Mouse (Mus musculus): ENCODE measurements around the gene Mcemp1.

DNA sequence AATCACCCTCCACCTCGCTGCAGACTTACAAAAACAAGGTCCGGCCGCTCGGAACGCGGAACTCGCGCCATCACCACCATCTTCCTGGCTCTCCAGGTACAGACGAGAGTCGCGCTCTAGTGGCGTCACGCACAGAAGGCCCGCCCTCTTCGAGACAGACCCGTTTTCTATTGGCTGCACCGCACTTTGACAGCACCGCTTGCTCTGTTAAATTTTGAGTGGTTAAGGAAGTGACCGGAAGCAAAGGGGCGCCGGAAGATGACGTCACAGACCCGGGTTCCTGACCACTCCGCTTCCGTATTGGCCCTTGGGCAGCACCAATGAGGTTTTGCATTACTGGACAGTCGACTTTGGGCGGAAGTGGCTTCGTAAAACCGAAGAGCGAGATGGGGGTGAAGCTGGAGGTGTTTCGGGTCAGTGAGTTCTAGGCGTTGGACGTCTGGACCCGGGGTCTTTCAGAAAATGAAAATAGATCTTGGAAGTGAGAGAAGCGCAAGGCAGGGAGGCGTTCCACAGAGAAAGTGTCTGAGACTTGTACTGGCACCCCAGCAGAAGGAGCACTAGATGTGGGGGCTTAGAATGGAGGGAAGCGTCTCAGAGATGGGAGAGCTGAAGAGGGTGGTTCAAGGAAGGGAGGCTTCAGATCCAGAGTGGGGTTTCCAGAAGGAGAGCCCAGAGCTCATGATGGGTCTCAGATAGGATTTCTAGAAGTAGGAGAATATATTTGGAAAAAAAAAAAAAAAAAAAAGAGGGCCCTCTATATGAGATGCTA lies 44.2 kb upstream of the Mcemp1 start, which contains the start of the genes Xab2 and Pet100:
- TF ChIP-seq CTCF (IDR thresholded peaks at IDR 0.05; ENCODE audit: control insufficient read depth, insufficient read depth, low read length), result no peak
- peak; percentile 84; the same call in 1 of the 2 replicates for TF ChIP-seq POLR2A (IDR thresholded peaks at IDR 0.05; ENCODE audit: borderline replicate concordance, control insufficient read depth, low read depth, low read length)
